Mouse (Mus musculus) CH12.LX (cell line): ENCODE measurements around the gene Cnr2. TPM values are rescaled to one million over a fixed set of nuclear protein-coding genes. Genes with fewer than 3 reads are reported as not detected.

Source experiments
- DNase-seq: peaks from one replicate; pipeline ENCODE4 v3.0.0-alpha.2; 2013; ENCODE audit errors: extremely low read depth
- H3K27ac ChIP-seq: 2 replicates; pipeline ENCODE4 v1.5.1; 2012; ENCODE audit warnings: low read depth, mild to moderate bottlenecking, control low read depth, moderate library complexity; ENCODE audit not compliant: insufficient read depth
- H3K27me3 ChIP-seq: replicated peaks from 2 replicates; pipeline ENCODE3; 2012; ENCODE audit warnings: inconsistent platforms
- H3K36me3 ChIP-seq, 2 experiments: replicated peaks in 1 of 2; 2 replicates each; pipeline versions ENCODE3 to v1.6.1; 2012; ENCODE audit warnings: inconsistent platforms in 1 of 2, low read length in 1 of 2, mild to moderate bottlenecking in 1 of 2, mixed read lengths in 1 of 2, moderate library complexity in 1 of 2; ENCODE audit not compliant: control insufficient read depth in 1 of 2, insufficient read depth in 1 of 2
- H3K4me1 ChIP-seq, 2 experiments: 2 replicates each; pipeline ENCODE4 v1.6.1; 2012; ENCODE audit warnings: inconsistent platforms in 1 of 2, moderate library complexity in 1 of 2; ENCODE audit not compliant: insufficient read depth in 2 of 2, control insufficient read depth in 1 of 2
- H3K4me2 ChIP-seq: 2 replicates; pipeline ENCODE4 v1.6.1; 2012; ENCODE audit warnings: low read depth, mild to moderate bottlenecking, control low read depth; ENCODE audit not compliant: poor library complexity, insufficient read depth, severe bottlenecking
- H3K4me3 ChIP-seq, 3 experiments: fragments of 150-350 bp in 1 of 3; sonication (generic) in 1 of 3; replicated peaks in 1 of 3; 2 replicates each; pipeline versions ENCODE3 to v1.5.1; 2011 to 2012; ENCODE audit warnings: low read depth in 2 of 3, low read length in 2 of 3, mild to moderate bottlenecking in 2 of 3, moderate library complexity in 2 of 3, control low read depth in 1 of 3, improper control_type of control experiment in 1 of 3, inconsistent platforms in 1 of 3, mixed read lengths in 1 of 3; ENCODE audit not compliant: poor library complexity in 1 of 3
- H3K79me2 ChIP-seq: replicated peaks from 2 replicates; pipeline ENCODE4 v1.6.1; 2012; ENCODE audit warnings: mild to moderate bottlenecking, moderate library complexity; ENCODE audit not compliant: control insufficient read depth, poor library complexity, insufficient read depth, severe bottlenecking; ENCODE audit errors: extremely low read depth
- H3K9ac ChIP-seq: 2 replicates; pipeline ENCODE4 v1.6.1; 2012; ENCODE audit warnings: low read depth, mild to moderate bottlenecking, control low read depth, moderate library complexity; ENCODE audit not compliant: insufficient read depth
- H3K9me3 ChIP-seq: replicated peaks from 2 replicates; pipeline ENCODE3; 2012; ENCODE audit warnings: low read length, inconsistent platforms, mixed read lengths
- CHD2 ChIP-seq: IDR thresholded peaks from 2 replicates; pipeline ENCODE4 v1.6.1; 2011; ENCODE audit warnings: low read length, improper control_type of control experiment
- CTCF ChIP-seq, 2 experiments: IDR thresholded peaks in 1 of 2; conservative IDR thresholded peaks in 1 of 2; 2 replicates each; pipeline ENCODE4 v1.5.1; 2011 to 2012; ENCODE audit warnings: low read depth in 2 of 2, low read length in 2 of 2, improper control_type of control experiment in 1 of 2, inconsistent platforms in 1 of 2, mild to moderate bottlenecking in 1 of 2, moderate library complexity in 1 of 2
- ELF1 ChIP-seq: IDR thresholded peaks from 2 replicates; pipeline ENCODE4 v1.6.1; 2014; ENCODE audit warnings: low read depth, mild to moderate bottlenecking, inconsistent platforms, low read length, improper control_type of control experiment
- ETS1 ChIP-seq: conservative IDR thresholded peaks from 2 replicates; pipeline ENCODE4 v1.6.1; 2012; ENCODE audit warnings: low read depth, mild to moderate bottlenecking, inconsistent platforms, low read length, improper control_type of control experiment, moderate library complexity
- HCFC1 ChIP-seq: IDR thresholded peaks from 2 replicates; pipeline ENCODE4 v1.6.1; 2012; ENCODE audit warnings: low read depth, mild to moderate bottlenecking, inconsistent platforms, low read length, improper control_type of control experiment
- JUN ChIP-seq: IDR thresholded peaks from 2 replicates; pipeline ENCODE4 v1.6.1; 2011; ENCODE audit warnings: low read depth, mild to moderate bottlenecking, low read length, improper control_type of control experiment, moderate library complexity; ENCODE audit not compliant: insufficient read depth
- JUND ChIP-seq: conservative IDR thresholded peaks from 2 replicates; pipeline ENCODE4 v1.6.1; 2011; ENCODE audit warnings: low read depth, low read length, improper control_type of control experiment
- MAFK ChIP-seq: IDR thresholded peaks from 2 replicates; pipeline ENCODE4 v1.6.1; 2011; ENCODE audit warnings: low read length, improper control_type of control experiment; ENCODE audit not compliant: insufficient replicate concordance
- MAZ ChIP-seq: IDR thresholded peaks from 2 replicates; pipeline ENCODE4 v1.6.1; 2012; ENCODE audit warnings: low read depth, mild to moderate bottlenecking, inconsistent platforms, low read length, improper control_type of control experiment, moderate library complexity
- MXI1 ChIP-seq: IDR thresholded peaks from 2 replicates; pipeline ENCODE4 v1.6.1; 2011; ENCODE audit warnings: mild to moderate bottlenecking, low read depth, low read length, improper control_type of control experiment
- MYC ChIP-seq: IDR thresholded peaks from 2 replicates; pipeline ENCODE4 v1.6.1; 2011; ENCODE audit warnings: low read depth, mild to moderate bottlenecking, improper control_type of control experiment, low read length
- NELFE ChIP-seq: IDR thresholded peaks from 2 replicates; pipeline ENCODE4 v1.6.1; 2011; ENCODE audit warnings: low read depth, low read length, improper control_type of control experiment
- PAX5 ChIP-seq: IDR thresholded peaks from 2 replicates; pipeline ENCODE4 v1.6.1; 2012; ENCODE audit warnings: low read length, inconsistent platforms, mixed read lengths
- POLR2A ChIP-seq: IDR thresholded peaks from 2 replicates; pipeline ENCODE4 v1.6.1; 2011; ENCODE audit warnings: low read depth, mild to moderate bottlenecking, improper control_type of control experiment, low read length
- POLR2AphosphoS2 ChIP-seq: IDR thresholded peaks from 2 replicates; pipeline ENCODE4 v1.6.1; 2011; ENCODE audit warnings: low read depth, low read length, improper control_type of control experiment
- RAD21 ChIP-seq: IDR thresholded peaks from 2 replicates; pipeline ENCODE4 v1.6.1; 2011; ENCODE audit warnings: low read depth, mild to moderate bottlenecking, low read length, improper control_type of control experiment, moderate library complexity
- RCOR1 ChIP-seq: conservative IDR thresholded peaks from 2 replicates; pipeline ENCODE4 v1.6.1; 2012; ENCODE audit warnings: low read depth, mild to moderate bottlenecking, inconsistent platforms, low read length, improper control_type of control experiment
- TBP ChIP-seq: conservative IDR thresholded peaks from 2 replicates; pipeline ENCODE4 v1.6.1; 2011; ENCODE audit warnings: low read depth, low read length, improper control_type of control experiment
- ZC3H11A ChIP-seq: IDR thresholded peaks from 2 replicates; pipeline ENCODE4 v1.6.1; 2012; ENCODE audit warnings: low read depth, mild to moderate bottlenecking, inconsistent platforms, low read length, improper control_type of control experiment
- ZKSCAN1 ChIP-seq: IDR thresholded peaks from 2 replicates; pipeline ENCODE4 v1.6.1; 2012; ENCODE audit warnings: low read depth, inconsistent platforms, low read length, improper control_type of control experiment, borderline replicate concordance
- ZMIZ1 ChIP-seq: IDR thresholded peaks from 2 replicates; pipeline ENCODE4 v1.6.1; 2012; ENCODE audit warnings: low read depth, mild to moderate bottlenecking, inconsistent platforms, low read length, improper control_type of control experiment
- ZNF384 ChIP-seq: IDR thresholded peaks from 2 replicates; pipeline ENCODE4 v1.6.1; 2012; ENCODE audit warnings: low read depth, low read length, improper control_type of control experiment, inconsistent platforms
- dilution Hi-C: fragments of 300-500 bp; cut with MboI; formaldehyde crosslinking; loops from 2 replicates; pipeline ENCODE4 v1.14.3; 2020; ENCODE audit warnings: low sequenced_read_pairs; ENCODE audit not compliant: extremely low pct_unique_long_range_greater_than_20kb, extremely low pct_ligation_motif_present
- in situ Hi-C: fragments of 300-500 bp; cut with MboI; formaldehyde crosslinking; loops from 3 replicates; pipeline ENCODE4 v1.14.3; 2019; ENCODE audit warnings: low sequenced_read_pairs, low pct_ligation_motif_present, low pct_unique_long_range_greater_than_20kb, mixed read lengths
- polyA plus RNA-seq: library from polyadenylated mRNA; unstranded; fragments of >175 nt; gene quantifications from 2 replicates; pipeline ENCODE4 v1.2.1, GENCODE M21; 2012; ENCODE audit warnings: low read depth; ENCODE audit not compliant: insufficient read length
- total RNA-seq, 2 experiments: library from RNA; depleted of rRNA; stranded (reverse); fragments of 300-350 nt in 1 of 2; fragments of >200 nt in 1 of 2; gene quantifications; 2 replicates each; pipeline ENCODE4 v1.2.3; 2012 to 2014

Gene Cnr2
- total and polyA plus RNA-seq, 3 experiments = 5.6 to 13.8 (median 10.6) TPM

DNA sequence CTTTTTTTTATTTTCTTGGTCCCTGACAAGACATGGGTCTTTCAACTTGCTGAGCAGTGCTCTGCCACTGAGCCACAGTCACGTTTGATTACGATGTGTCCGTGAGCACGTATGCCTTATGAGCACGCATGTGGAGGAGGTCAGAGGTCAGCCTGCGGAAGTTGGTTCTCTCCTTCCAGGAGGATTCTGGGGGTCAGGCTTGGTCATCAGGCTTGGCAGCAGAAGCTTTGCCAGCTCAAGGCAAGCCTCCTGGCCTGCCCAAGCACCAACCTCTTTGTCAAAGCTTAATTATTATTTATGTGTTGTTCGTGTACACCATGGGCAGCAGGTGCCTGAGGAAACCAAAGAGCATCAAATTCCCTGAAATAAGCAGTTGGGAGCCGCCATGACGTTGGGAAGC, 33.2 kb downstream of the Cnr2 start:
- dilution Hi-C loops (no loop called here), in situ Hi-C loops (no loop called here)
- Histone ChIP-seq H3K36me3 (peaks cover 57 to 93% of the 10 kb centered on the region in 2 experiments), H3K27me3 (no peaks in the 10 kb centered on the region), H3K4me2 (no peak overlapping the region), H3K9ac (no peak overlapping the region), H3K79me2 (no peaks in the 10 kb centered on the region), H3K27ac (no peak overlapping the region), H3K9me3 (no peaks in the 10 kb centered on the region), H3K4me3 (no peak overlapping the region), H3K4me1 (no peaks in the 10 kb centered on the region)
- DNase-seq = no peak
- TF ChIP-seq CTCF (conservative IDR thresholded peaks at IDR 0.05 in 1 of 2, IDR thresholded peaks at IDR 0.05 in 1 of 2; ENCODE audit: low read depth in 2 of 2, low read length in 2 of 2) = no peak
- no peak for TF ChIP-seq JUND
- no peak for TF ChIP-seq TBP
- TF ChIP-seq MYC = no peak
- no peak for TF ChIP-seq CHD2
- no peak for TF ChIP-seq ELF1
- no peak for TF ChIP-seq JUN
- no peak for TF ChIP-seq MXI1
- no peak for TF ChIP-seq NELFE
- no peak for TF ChIP-seq ZKSCAN1
- no peak for TF ChIP-seq MAFK
- TF ChIP-seq ETS1 = no peak
- no peak for TF ChIP-seq PAX5
- no peak for TF ChIP-seq POLR2AphosphoS2
- no peak for TF ChIP-seq ZC3H11A
- TF ChIP-seq POLR2A = no peak
- no peak for TF ChIP-seq HCFC1
- no peak for TF ChIP-seq ZMIZ1
- no peak for TF ChIP-seq MAZ
- TF ChIP-seq RAD21 = no peak

DNA sequence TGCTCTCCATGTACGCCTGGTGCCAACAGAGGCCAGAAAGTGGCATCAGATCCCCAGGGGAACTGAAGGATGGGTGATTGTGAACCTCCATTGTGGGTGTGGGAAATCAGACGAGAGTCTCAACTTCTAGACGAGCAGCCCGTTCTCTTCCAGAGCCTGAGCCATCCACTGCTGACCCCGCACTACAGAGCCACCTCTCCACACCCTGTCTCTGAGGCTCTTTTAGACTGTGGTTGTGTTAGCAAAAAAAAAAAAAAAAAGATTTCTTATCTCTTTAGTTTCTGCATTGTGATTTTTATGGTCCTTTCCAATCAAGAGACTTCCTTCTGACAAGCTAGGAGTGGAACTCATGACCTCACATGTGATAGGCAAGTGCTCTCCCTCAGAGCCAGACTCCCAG, 34.2 kb downstream of the Cnr2 start:
- in situ Hi-C loops = no loop called here
- H3K36me3 ChIP-seq = peaks cover 61 to 94% of the 10 kb centered on the region in 2 experiments
- dilution Hi-C loops = no loop called here

More for the DNA sequence above, 34.2 kb downstream of the Cnr2 start:
- Histone ChIP-seq H3K27me3 (no peaks in the 10 kb centered on the region), H3K27ac (no peak overlapping the region), H3K9ac (no peak overlapping the region), H3K4me1 (no peaks in the 10 kb centered on the region), H3K9me3 (no peaks in the 10 kb centered on the region), H3K4me3 (no peak overlapping the region), H3K79me2 (no peaks in the 10 kb centered on the region), H3K4me2 (no peak overlapping the region)
- TF ChIP-seq MAZ = no peak
- no peak for TF ChIP-seq POLR2AphosphoS2
- TF ChIP-seq ZNF384 = no peak
- no peak for TF ChIP-seq ZC3H11A
- no peak for TF ChIP-seq ZMIZ1
- TF ChIP-seq RAD21 = no peak
- TF ChIP-seq RCOR1 = no peak
- no peak for DNase-seq
